Mouse (Mus musculus): ENCODE results near the gene Mavs.

Mavs gene

GRCm38 (mm10) chr2:131262213-131262672, 28.4 kb downstream of the Mavs start, which contains the start of gene Pank2:
Gene Pank2 (plus strand): TSS chr2:131262495.
- DNase-seq (ENCODE audit: low spot score): peak; percentile 85

- no peak for DNase-seq (ENCODE audit: low spot score)
These were observed 29.1 kb downstream of the Mavs start for GRCm38 (mm10) chr2:131262680-131263670.

GRCm38 (mm10) chr2:131264027-131264426, 30.2 kb downstream of the Mavs start:
- DNase-seq (ENCODE audit: low spot score): no peak

DNA sequence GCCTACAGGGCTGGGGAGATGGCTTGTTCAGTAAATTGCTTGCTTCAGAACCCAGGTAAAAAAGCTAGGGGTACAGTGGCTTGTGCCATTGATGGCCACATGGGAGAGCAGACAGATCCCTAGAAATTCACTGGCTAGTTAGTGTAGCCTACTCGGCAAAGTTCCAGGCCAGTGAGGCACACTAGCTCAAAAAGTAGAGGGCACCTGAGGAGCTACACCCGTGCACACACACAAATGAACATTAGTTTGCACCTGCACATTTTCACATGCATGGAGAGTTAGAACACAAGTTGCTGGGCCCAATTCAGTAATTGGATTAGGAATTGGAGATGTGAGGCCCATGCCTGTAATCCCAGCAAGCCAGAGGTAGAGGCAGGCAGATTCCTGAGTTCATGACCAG, 31.2 kb downstream of the Mavs start:
- no peak for DNase-seq (ENCODE audit: low spot score)

GRCm38 (mm10) chr2:131275493-131275892, 41.6 kb downstream of the Mavs start:
- DNase-seq (ENCODE audit: low spot score): no peak

GRCm38 (mm10) chr2:131276722-131277121, 42.9 kb downstream of the Mavs start:
- no peak for DNase-seq (ENCODE audit: low spot score)

GRCm38 (mm10) chr2:131281596-131281995, 47.7 kb downstream of the Mavs start:
- no peak for DNase-seq (ENCODE audit: low spot score)

- no peak for DNase-seq (ENCODE audit: low spot score)
These were observed 52.4 kb downstream of the Mavs start for GRCm38 (mm10) chr2:131286276-131286675.

DNA sequence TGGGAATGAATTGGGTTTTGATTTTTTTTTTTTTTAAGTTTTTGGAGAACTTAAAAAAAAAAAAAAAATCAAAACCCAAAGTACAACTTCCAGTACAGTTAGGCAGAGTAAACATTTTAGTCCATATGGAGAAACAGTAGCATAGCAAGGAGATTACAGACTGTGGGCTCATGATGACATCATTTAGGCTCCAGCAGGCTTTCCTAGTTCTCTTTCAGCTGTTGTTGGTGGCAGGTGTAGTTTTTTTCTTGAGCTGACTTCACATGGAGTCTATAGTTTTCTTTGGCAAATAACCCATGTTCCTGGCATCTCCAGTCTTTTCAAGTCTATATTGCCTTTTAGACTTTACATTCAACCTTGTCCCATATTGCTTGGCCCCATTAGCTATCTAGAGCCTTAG, 56.8 kb downstream of the Mavs start:
- no peak for DNase-seq (ENCODE audit: low spot score)

DNA sequence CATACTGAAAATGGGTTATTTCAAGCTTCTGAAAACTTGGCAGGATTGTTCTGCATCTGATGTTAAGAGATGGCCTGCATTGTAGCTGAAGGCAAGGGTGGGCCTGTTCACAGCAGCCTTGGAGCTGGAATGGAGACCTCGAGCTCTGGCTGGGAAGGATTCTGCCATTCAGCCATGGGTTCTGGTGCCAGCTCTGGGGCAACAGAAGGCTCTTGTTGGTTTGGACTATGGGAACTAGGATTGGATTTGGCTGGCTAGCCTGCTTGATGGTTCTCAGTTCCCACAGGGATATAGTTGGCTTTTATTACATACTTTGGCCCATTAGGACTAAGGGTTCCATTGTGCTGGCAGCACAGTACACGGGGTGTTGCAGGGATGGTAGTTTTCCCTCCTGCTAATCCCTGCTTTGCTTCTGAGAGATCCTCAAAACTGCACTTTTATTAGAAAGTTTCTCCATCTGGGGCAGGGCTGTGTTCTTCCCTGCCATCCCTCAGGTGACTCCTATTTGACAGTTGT, 62.9 kb downstream of the Mavs start:
- no peak for DNase-seq (ENCODE audit: low spot score)
